Mouse (Mus musculus): Measurements from ENCODE around the gene Gdi1.

Gdi1 gene

DNA sequence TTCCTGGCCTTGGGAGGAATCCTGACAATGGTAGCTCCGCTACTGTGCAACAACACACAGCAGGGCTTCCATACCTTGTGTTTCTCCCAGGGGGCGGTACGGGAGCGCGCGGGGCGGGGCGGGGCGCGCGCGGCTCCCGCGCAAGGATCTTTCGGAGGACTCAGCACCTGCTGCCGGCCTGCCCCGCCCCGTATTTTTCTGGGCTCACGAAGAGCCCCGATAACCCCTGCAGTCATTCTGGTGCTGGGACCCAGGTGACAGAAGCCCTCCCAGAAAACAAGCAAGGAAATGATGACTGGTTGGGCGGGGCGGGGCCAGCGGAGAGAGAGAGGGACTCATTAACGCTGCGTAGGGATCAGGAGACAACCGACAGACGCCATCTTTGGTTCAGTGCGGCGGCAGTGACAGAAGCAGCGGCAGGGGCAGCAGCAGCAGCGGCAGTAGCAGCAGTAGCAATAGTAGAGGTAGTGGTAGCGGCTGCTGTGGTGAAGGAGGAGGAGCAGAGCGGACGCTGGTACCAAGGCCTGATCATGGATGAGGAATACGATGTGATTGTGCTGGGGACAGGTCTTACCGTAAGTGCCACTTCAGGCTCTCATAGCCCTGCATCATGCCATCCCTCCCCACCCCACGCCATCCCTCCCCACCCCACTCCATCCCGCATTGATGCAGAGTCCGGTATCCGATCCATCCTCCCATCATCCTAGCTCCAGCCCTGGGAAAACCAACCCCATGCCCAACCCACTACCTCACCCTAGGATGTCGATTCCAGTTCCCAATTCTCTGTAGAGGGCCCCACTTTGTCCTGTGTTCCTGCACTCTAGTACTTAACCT, at the start of gene Gdi1:
Gene Gdi1, plus strand, starts transcription at position 132 of the 834 bp plus-strand sequence.
- peak; percentile 68 for DNase-seq

DNA sequence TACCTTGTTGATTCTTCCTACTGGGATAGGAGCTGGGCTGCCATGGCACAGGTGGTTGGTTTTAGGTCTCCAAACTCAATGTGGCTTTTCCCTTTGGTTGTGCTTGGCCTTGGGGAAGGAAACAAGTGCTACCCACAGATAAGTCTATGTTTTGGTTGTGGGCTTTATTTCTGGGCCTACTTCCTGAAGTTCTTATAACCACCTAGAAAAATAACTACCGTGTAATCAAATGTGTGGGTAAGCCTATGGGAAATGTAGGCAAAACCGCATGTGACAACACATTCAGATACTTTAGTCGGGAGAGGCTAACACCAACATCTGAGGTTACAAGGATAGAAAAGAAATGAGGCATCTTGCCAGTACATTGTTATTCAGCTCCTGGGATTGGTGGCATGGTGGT, 47.1 kb upstream of the Gdi1 start:
- no peak for DNase-seq

DNA sequence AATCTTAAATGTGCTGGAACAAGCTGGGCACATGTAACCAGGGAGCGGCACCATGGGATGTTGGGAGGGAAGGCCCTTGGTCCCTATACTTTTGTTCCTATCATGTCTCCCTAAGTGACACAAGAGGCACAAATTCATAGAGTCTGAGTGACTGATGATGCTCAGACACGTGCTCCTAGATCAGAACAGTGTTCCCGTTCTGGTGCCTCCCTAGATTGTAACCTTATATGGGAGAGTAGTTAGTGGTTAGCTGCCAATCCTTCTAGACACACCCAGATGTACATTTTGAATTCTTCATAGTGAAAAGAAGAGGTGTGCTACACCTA, 35.1 kb upstream of the Gdi1 start:
- DNase-seq = no peak

DNA sequence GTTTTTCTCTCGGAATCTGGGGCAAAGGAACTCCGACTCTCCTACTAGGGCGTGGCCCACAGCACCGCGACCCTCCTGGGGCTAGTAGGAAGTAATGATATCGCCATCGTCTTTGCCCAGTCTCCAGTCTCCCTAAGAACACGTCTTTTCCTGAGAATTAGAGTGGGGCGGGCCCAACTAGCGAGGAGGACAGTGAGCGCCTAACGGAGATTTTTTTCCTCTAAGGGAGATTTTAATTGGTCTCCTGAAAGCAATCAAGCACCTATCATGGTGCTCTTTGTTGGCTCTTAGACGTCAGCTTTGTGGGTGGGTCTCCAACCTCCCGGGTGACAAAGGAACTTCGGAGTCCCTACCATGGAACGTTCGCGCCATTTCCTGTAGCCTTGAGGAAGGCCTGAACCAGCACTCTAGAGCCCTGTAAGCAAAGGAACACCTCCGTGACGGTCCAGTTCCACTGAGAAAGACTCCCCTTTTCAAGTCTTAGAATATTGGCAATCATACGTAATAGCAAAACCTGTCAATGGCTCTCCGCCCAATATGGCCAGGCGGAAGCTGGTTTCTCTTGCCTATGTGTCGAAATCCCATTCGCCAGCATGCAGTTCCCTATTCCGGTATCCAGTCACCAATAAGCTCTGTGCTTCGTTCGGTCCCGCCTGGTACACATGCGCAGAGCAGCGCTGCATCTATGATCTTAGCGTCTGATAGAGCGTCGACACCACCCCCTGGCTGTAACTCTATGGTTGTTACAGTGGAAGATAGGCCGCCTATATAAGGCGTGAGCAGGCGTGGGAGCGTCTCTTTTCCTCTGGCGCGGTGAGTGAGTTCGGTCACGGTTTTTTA, 34.5 kb upstream of the Gdi1 start, which contains the start of gene Rpl10:
Gene Rpl10, plus strand, starts transcription at position 751 of the 840 bp plus-strand sequence.
- peak; percentile 96 for DNase-seq

DNA sequence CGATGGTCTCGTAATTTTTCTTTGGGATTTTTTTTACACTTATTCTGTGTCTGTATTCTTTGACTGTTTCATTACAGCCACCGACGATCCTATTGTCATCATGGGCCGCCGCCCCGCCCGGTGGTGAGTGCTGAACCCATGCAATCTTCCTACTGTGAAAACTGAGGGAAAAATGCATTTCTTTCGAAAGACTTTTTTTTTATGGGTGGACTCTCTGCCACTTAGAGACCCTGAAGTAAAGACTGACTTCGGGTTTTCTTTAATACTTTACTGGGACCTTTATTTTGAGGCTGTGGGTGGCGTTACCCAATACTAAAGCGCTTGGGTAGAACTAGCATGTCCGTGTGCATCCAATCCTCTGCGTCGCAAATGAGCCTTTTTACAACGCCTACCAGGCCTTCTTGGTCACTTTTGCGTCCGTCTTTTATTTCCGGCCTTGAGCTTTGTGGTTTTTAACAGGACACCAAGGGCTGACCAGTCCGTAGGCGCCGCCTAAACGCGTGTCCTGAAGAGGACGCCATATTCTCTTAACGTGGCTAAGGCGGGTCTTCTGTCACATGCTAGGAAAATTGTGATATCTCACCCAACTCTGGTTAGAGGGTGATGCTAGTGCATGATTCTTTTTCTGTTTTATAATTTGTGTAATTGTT, 33.8 kb upstream of the Gdi1 start:
- DNase-seq = no peak

DNA sequence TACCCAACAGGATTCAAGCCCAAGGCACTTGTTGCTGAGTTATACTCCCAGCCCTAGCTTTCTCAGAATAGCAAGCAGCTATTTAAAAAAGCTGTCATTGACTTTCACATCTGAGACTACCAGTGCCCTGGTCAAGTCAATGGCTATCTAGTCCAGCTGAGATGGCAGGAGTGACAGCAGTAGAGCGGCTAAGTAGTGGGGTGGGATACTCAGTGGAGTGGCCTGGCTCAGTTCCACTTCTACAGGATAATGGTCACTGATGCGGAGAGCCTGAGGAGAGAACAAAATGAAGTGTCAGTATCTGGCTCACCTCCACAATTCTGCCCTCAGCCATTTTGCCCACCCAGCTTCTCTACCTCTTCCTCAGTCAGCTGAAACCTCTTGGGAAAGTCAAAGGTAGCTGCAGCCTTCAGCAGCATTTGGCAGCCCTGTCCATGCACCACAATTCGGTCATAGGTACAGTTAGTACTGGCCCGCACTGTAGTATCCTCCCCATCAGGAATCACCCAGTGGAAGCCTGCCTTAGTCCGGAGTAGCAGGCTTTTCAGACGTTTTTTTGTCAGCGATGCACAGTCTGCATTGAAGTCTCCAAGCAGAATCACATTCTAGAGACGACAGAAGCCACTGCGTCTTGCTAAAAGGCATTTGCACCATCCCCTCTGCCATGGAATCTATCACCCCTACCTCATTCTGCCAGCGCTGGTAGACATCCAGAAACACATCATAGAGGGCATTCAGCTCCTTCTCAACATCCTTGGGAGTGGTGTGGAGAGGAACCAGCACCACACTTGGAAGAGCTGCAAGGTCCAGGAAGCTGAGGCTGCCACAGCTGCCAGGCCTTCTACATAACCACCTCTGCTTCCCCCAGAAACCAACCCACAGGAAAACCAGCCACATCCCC, 31.1 kb upstream of the Gdi1 start:
- DNase-seq = no peak

DNA sequence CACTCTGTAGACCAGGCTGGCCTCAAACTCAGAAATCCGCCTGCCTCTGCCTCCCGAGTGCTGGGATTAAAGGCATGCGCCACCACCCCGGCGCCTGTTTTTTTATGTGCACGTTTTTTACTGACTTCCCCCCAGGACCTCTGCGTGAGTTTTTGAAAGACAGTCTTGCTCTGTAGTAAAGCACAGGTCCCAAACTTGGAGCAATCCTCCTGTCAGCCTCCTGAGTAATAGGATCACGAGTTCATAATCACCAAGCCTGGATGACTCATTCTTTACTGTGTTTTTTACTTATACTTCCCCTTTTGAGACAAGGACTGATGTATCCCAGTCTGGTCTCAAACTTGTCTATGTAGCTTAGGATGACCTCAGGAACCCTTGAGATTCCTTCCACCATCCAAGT, 26.9 kb upstream of the Gdi1 start:
- no peak for DNase-seq

DNA sequence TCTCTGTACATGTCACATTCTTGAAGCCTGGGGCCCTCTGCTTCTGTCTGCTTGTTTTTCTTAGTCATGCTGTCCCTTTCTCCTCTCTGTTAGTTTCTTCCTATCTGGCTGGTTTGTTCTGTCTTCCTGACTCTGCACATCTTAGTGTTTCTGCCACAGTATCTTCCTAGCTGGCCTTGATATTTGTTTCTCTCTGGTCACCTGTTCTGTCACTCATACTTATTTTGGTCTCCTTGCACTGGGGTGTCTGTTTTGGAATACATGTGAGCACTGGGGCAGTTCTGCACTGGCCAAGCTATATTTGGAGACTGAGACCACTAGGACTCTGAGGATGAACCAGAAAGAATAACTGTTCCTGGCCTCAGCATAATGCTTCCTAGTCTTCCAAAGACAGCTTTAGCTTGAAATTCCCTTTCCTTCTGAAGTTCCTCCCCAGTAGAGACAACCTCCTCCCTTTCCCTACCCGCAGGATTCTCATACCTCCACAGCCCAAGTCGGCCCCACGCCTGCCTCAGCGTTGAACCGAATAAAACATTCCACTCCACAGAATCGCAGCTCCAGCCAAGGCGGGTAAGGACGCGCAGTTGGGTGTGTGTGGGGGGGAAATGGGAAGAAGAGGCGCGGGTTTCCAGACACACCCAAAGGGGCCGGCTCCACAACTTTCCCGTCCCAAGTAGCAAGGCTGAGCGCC, 23.6 kb upstream of the Gdi1 start:
- DNase-seq = no peak

DNA sequence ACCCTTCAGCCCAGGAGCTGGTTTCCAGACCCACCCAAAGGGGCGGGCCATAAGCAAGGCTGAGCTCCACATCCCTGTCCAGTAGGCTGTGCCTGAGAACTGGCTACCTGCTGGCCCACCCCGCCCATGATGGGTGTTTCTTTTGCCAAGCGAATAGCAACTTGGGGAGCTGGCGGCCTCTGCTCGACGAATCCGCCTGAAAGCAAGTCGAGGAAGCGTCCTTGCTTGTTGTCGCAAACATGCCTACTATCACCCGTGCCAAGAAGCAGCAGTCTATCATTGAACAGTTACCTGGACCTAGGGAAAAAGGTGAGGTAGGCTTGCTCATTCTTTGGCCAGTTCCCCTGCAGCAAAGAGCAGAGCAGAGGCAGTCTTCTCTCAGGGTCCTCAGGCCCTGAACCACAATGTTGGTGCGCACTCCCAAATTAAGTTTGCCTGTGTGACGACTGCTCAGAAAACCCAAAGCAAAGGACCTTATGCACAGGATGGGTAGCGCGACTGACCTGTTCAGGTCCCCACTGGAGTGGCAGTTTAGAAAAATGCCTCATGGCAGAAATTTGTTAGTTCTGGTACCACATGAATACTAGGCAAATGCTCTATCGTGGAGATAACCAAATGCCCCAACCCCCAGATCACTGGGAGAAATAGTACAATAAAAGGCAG, 22.9 kb upstream of the Gdi1 start, which contains the start of the genes Taz and Dnase1l1:
Gene Taz, plus strand, starts transcription at position 181 of the 663 bp plus-strand sequence.
Gene Dnase1l1, minus strand, starts transcription at position 606 of the 663 bp plus-strand sequence.
- DNase-seq = peak; percentile 95

DNA sequence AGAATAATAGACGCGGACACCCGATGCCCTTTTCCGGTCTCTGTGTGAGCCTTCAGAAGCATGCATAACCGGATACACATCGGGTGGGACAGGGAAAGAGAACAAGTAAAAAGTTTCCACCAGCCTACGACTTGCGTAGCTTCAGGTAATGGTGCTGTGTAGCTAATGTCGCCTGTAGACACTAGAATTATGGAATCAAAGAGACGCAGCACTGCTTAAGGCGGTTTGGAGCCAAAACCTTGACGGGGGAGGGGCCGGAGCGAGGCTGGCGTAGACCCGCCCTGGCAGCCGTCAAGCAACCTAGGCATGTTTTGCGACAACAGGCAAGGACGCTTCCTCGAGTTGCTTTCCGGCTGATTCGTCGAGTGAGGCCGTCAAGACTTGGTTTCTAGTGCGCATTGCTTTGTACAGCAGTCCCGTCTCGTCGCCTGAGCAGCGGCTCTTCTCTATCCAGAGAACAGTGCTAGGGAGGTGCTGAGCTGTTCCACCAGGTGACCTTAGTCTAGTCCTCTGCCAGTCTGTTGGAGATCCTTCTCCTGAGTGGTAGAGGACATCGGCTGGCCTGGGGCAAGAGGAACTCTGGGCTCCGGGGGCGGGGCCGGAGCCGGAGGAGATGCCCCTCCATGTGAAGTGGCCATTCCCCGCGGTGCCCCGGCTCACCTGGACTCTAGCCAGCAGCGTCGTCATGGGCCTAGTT, 22.3 kb upstream of the Gdi1 start:
- DNase-seq = peak; percentile 88

DNA sequence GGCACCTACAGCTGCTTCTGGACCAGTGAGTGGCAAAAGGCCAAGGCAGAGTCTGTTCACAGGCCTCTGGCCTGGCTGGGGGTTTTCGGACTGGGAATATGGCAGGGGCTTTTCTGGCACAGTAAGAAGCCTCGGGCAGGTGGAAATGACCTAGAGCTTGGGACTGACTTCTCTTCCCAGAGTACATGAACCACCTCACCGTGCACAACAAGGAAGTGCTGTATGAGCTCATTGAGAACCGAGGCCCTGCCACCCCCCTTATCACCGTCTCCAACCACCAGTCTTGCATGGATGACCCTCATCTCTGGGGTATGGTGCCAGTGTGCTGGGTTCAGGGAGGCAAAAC, 21.7 kb upstream of the Gdi1 start:
- DNase-seq = no peak

DNA sequence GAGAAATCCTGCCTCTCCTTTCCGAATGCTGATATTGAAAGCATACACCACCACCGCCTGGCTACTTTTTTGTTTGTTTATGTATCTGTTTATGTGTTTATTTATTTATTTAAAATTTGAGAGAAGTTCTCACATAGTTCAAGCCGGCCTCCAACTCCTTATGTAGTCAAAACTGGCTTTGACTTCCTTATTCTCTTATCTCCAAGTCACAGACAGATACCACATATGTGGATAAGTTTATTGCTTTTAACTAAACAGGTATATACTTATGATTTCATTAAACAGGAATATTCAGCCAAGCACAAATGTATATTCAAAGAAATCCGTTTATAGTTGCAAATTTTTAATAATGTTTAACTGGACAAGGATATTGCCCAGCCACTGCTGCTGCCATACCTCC, 11.4 kb upstream of the Gdi1 start:
- DNase-seq = no peak

DNA sequence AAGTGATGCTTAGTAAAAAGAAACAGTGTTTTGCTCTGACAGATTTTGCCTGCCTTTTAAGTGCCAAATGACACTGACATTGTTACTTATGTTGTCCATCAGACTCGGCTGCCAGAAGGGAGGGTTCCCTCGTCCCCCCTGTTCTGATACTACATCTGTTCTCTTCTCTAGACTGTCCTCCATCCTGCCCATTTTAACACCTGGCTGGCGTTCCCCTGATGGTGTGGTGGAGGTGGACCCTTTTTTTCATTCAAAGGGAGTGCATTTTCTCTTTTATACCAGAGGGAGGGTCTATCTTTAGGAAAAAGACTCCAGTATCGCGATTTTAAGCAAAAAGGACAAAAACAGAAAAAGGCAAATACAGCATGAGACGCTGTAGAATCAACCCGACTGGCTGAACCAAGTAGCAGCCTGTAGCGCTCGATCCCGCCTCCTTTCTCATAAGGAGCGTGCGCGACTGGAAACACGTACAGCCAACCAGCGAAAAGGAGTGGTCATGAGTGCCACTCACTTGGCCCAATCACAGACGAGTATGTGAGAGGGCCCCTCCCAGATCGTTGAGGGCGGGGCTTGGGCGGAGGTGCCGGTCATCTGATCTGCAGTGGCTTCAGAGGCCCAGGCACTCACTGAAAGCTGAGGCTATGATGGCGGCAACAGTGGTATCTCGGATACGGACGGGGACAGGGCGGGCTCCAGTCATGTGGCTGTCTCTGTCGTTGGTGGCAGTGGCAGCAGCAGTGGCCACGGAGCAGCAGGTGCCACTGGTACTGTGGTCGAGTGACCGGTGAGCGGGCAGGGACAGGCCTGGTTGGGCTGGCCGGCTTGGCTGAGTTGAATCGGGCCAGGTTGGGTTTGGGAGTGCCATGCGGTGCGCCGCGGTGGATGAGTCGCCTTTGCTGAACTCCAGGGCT, 8.0 kb upstream of the Gdi1 start, which contains the start of gene Atp6ap1:
Gene Atp6ap1, plus strand, starts transcription at position 560 of the 911 bp plus-strand sequence.
- DNase-seq = peak; percentile 95

DNA sequence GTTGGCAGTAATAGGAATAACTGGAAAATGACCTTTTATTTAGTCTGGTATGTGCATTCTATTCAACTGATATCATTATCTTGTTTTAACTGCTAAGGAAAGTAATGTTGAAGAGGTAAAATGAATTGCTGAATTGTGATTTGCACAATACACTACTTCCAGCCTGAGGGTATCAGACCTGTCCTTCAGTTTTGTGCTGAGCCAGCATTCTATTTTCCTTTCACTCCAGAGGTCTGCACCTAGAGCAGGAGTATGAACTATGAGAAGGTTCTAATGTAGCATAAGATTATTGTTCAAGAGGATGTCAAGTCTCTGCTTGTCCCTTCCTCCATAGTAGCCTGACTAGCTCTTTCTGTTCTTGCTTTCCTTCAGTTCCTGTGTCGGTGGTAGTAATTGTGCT, 6.5 kb upstream of the Gdi1 start:
- no peak for DNase-seq

DNA sequence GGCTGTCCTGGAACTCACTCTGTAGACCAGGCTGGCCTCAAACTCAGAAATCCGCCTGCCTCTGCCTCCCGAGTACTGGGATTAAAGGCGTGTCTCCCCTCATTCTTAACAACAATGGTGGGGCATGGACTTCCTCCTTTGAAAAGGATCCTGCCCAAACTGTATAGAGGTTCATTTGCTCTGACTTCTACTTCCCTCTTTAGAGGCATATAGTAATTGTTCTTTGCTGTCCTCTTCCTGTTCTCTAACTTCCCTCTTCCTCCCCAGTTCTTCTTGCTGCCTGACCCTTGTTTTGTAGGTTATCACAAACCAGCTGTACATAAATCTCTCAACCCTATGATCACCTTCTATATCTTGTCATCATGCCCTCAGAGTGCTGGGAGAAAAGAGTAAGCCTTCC, 5.1 kb upstream of the Gdi1 start:
- DNase-seq = no peak

DNA sequence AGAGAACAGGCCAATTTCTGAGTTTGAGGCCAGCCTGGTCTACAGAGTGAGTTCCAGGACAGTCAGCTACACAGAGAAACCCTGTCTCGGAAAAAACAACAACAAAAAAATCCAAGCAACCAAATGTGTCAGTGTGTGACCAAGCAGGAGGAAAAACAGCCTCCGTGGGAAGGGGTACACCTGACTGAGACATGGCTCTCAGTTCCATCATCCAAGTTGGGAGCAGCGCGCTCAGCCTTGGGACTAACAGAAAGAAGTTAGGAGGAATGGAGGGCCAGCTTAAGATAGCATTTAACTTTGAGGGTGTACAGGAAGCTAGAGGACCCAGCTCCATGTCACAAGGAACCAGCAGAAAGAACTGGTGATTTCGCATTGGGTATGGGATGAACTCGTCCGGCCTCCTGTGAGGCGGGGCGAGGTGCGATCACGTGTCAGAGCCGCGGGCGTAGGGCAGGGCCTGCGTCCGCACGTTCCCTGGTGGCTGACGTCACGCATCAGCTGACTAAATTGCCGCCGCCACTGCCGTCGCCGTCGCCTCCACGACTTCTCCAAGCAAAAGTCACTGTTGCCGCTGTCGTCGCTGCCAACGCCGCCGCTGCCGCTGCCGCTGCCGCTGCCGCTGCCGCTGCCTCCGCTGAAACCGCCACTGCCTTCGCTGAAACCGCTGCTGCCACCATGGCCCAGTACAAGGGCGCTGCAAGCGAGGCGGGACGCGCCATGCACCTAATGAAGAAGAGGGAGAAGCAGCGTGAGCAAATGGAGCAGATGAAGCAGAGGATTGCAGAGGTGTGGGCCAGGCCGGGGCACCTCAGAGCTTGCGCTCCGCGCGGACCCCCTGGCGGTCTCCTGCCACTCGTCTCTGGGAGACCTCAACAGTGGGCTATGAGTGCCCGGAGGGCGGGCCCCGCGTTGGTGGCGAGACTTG, 8.0 kb downstream of the Gdi1 start, which contains the start of gene Fam50a:
Gene Fam50a, plus strand, starts transcription at position 494 of the 925 bp plus-strand sequence.
- DNase-seq = peak; percentile 85

DNA sequence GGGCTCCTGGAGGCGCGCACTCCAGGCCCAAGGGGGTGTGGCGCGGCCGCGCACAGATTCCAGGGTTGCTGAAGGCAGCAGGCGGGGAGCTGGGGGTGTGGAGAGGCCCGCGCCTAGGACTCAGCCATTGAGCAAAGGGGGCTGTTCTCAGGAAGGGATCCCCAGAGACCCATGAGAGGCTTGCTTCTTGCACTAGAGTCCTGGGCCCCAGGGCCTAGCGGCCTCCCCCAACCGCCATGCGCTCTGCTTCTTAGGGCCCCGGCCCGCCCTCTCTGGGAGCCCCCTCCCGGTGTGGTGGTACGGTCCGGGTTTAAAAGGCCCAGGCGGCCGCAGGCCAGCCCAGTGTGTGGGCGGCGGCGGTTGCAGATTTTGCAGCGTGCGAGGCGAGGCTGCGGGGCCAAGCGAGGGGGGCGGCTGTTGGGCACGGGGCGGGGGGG, 23.9 kb downstream of the Gdi1 start, which contains the start of gene Plxna3:
Gene Plxna3, plus strand, starts transcription at position 342 of the 437 bp plus-strand sequence.
- DNase-seq = peak; percentile 59

DNA sequence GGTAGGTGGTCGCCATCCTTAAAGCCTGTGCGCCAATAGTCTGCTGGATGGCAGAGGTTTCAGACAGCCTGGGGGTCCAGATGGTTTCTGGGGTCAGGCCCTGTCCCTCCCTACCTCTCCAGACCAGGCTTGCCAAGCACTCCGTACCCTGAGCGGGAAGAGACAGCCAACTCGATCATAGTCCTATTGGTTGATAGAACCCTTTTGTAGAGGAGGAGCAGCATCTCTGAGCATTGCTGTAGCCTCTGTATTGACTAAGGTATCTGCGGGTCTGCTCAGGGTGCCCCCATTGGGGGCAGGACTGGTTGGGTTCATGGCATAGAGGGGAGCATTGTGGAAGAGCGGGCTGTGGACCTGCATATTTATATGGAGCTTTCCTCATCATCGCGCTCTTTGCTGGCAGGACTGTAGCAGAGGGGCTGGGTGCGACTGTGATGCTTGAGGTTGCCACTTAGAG, 24.4 kb downstream of the Gdi1 start:
- no peak for DNase-seq

Measured in kidney, adult 11 months (tissue).